Mouse (Mus musculus) hindbrain, embryonic 11.5 days (tissue): Measurements from ENCODE around the gene Tmem132d. TPM values are rescaled to one million over a fixed set of nuclear protein-coding genes. Genes with fewer than 3 reads are reported as not detected.

ENCODE experiments used
- ATAC-seq: fragments of 200-750 bp; cut with Nextera tagmentation; 2 replicates; pipeline ENCODE4 v1.8.0; 2017; ENCODE audit warnings: mild to moderate bottlenecking, moderate TSS enrichment, moderate library complexity; ENCODE audit not compliant: low FRiP score
- DNase-seq: peaks from one replicate; pipeline ENCODE4 v3.0.0-alpha.2; 2015; ENCODE audit warnings: low spot score
- H3K27ac ChIP-seq: fragments of 300-500 bp; sonication (generic); 2 replicates; pipeline ENCODE4 v1.5.1; 2014; ENCODE audit warnings: mild to moderate bottlenecking, low read depth, low read length
- H3K27me3 ChIP-seq: fragments of 300-500 bp; sonication (generic); 2 replicates; pipeline ENCODE4 v1.6.1; 2014; ENCODE audit warnings: mild to moderate bottlenecking, low read length, moderate library complexity, mixed read lengths; ENCODE audit not compliant: control insufficient read depth, insufficient read depth
- H3K36me3 ChIP-seq: fragments of 300-500 bp; sonication (generic); 2 replicates; pipeline ENCODE4 v1.6.1; 2014; ENCODE audit warnings: mild to moderate bottlenecking, low read length, moderate library complexity, mixed read lengths; ENCODE audit not compliant: control insufficient read depth, insufficient read depth
- H3K4me1 ChIP-seq: fragments of 300-500 bp; sonication (generic); replicated peaks from 2 replicates; pipeline ENCODE4 v1.6.1; 2014; ENCODE audit warnings: low read length, mixed read lengths; ENCODE audit not compliant: control insufficient read depth, insufficient read depth
- H3K4me2 ChIP-seq: fragments of 300-500 bp; sonication (generic); replicated peaks from 2 replicates; pipeline ENCODE4 v1.6.1; 2014; ENCODE audit warnings: mild to moderate bottlenecking, low read depth, low read length
- H3K4me3 ChIP-seq: fragments of 300-500 bp; sonication (generic); 2 replicates; pipeline ENCODE4 v1.5.1; 2014; ENCODE audit warnings: low read depth, low read length
- H3K9ac ChIP-seq: fragments of 300-500 bp; sonication (generic); 2 replicates; pipeline ENCODE4 v1.6.1; 2014; ENCODE audit warnings: low read depth, low read length
- H3K9me3 ChIP-seq: fragments of 300-500 bp; sonication (generic); 2 replicates; pipeline ENCODE4 v1.6.1; 2016; ENCODE audit warnings: low read length; ENCODE audit not compliant: control insufficient read depth
- WGBS: fragments of 180-500 bp; shearing (Covaris S2); extraction: QIAGEN DNeasy Blood & Tissue Kit; methylation state at CpG from one replicate; pipeline ENCODE4 v1.1.7; 2014; 5-methylcytosine and 5-hydroxymethylcytosine counted together
- polyA plus RNA-seq: library from polyadenylated mRNA; unstranded; fragments of >200 nt; fragmentation: Nextera tagmentation; extraction: Ambion mirVana; gene quantifications from 2 replicates; pipeline ENCODE4 v1.2.1, GENCODE M21; 2014

Tmem132d gene
- polyA plus RNA-seq, 1 experiment from 2014 or later, result 0.63 TPM

GRCm38 (mm10) chr5:128192485-128193055 is 240.3 kb downstream of the Tmem132d start:
- H3K9ac ChIP-seq, result no peak overlapping the region
- DNase-seq, result no peak
- H3K4me3 ChIP-seq, result no peak overlapping the region
- no peaks in the 10 kb centered on the region for H3K9me3 ChIP-seq
- H3K27ac ChIP-seq, result no peak overlapping the region
- no peaks in the 10 kb centered on the region for H3K4me1 ChIP-seq
- H3K36me3 ChIP-seq, result no peaks in the 10 kb centered on the region
- WGBS, result 77% methylated on average over 6 of the region's 6 CpGs
- ATAC-seq, result no peak
- H3K27me3 ChIP-seq, result no peaks in the 10 kb centered on the region
- no peak overlapping the region for H3K4me2 ChIP-seq

GRCm38 (mm10) chr5:128191710-128192109 is 241.2 kb downstream of the Tmem132d start:
- DNase-seq, result no peak
- no peaks in the 10 kb centered on the region for H3K4me1 ChIP-seq
- WGBS, result 78% methylated on average over 9 of the region's 9 CpGs

GRCm38 (mm10) chr5:128190243-128190820 is 242.5 kb downstream of the Tmem132d start:
- H3K4me3 ChIP-seq, result no peak overlapping the region

More at GRCm38 (mm10) chr5:128191710-128192109, 241.2 kb downstream of the Tmem132d start:
- no peaks in the 10 kb centered on the region for H3K9me3 ChIP-seq
- ATAC-seq, result no peak
- no peak overlapping the region for H3K4me2 ChIP-seq
- H3K4me3 ChIP-seq, result no peak overlapping the region
- H3K36me3 ChIP-seq, result no peaks in the 10 kb centered on the region
- no peak overlapping the region for H3K27ac ChIP-seq
- H3K27me3 ChIP-seq, result no peaks in the 10 kb centered on the region
- H3K9ac ChIP-seq, result no peak overlapping the region

GRCm38 (mm10) chr5:128176234-128176633 is 256.6 kb downstream of the Tmem132d start:
- Histone ChIP-seq H3K36me3 (no peaks in the 10 kb centered on the region), H3K9ac (no peak overlapping the region), H3K27ac (no peak overlapping the region), H3K9me3 (no peaks in the 10 kb centered on the region), H3K4me1 (no peaks in the 10 kb centered on the region), H3K4me2 (no peak overlapping the region), H3K4me3 (no peak overlapping the region), H3K27me3 (no peaks in the 10 kb centered on the region)
- ATAC-seq, result no peak
- no peak for DNase-seq
- WGBS, result 97% methylated on average over 2 of the region's 2 CpGs

More at GRCm38 (mm10) chr5:128190243-128190820, 242.5 kb downstream of the Tmem132d start:
- H3K9me3 ChIP-seq, result no peaks in the 10 kb centered on the region
- no peaks in the 10 kb centered on the region for H3K27me3 ChIP-seq
- DNase-seq (no peak), ATAC-seq (no peak)
- no peak overlapping the region for H3K4me2 ChIP-seq
- no peak overlapping the region for H3K9ac ChIP-seq
- no peaks in the 10 kb centered on the region for H3K4me1 ChIP-seq
- H3K27ac ChIP-seq, result no peak overlapping the region
- 82% methylated on average over 14 of the region's 14 CpGs for WGBS
- H3K36me3 ChIP-seq, result no peaks in the 10 kb centered on the region

GRCm38 (mm10) chr5:128158901-128159675 is 273.8 kb downstream of the Tmem132d start:
- H3K4me1 ChIP-seq, result no peaks in the 10 kb centered on the region
- no peak for DNase-seq
- 79% methylated on average over 12 of the region's 12 CpGs for WGBS

GRCm38 (mm10) chr5:128151461-128151860 is 281.4 kb downstream of the Tmem132d start:
- Histone ChIP-seq H3K27me3 (no peaks in the 10 kb centered on the region), H3K9me3 (no peaks in the 10 kb centered on the region), H3K4me3 (no peak overlapping the region), H3K4me1 (no peaks in the 10 kb centered on the region), H3K36me3 (no peaks in the 10 kb centered on the region), H3K9ac (no peak overlapping the region), H3K27ac (no peak overlapping the region), H3K4me2 (no peak overlapping the region)
- WGBS, result 91% methylated on average over 6 of the region's 8 CpGs
- DNase-seq (no peak), ATAC-seq (no peak)

More at GRCm38 (mm10) chr5:128158901-128159675, 273.8 kb downstream of the Tmem132d start:
- Histone ChIP-seq H3K9me3 (no peaks in the 10 kb centered on the region), H3K27me3 (no peaks in the 10 kb centered on the region), H3K9ac (no peak overlapping the region), H3K4me2 (no peak overlapping the region), H3K36me3 (no peaks in the 10 kb centered on the region), H3K4me3 (no peak overlapping the region), H3K27ac (no peak overlapping the region)
- ATAC-seq, result no peak

GRCm38 (mm10) chr5:128146901-128147645 is 285.8 kb downstream of the Tmem132d start:
- ATAC-seq (no peak), DNase-seq (no peak)
- Histone ChIP-seq H3K27ac (no peak overlapping the region), H3K27me3 (no peaks in the 10 kb centered on the region), H3K4me3 (no peak overlapping the region), H3K4me1 (no peaks in the 10 kb centered on the region), H3K4me2 (no peak overlapping the region), H3K36me3 (no peaks in the 10 kb centered on the region), H3K9ac (no peak overlapping the region), H3K9me3 (no peaks in the 10 kb centered on the region)
- WGBS, result 91% methylated on average over 15 of the region's 15 CpGs

GRCm38 (mm10) chr5:128144799-128145198 is 288.1 kb downstream of the Tmem132d start:
- no peaks in the 10 kb centered on the region for H3K36me3 ChIP-seq
- H3K27me3 ChIP-seq, result no peaks in the 10 kb centered on the region
- H3K27ac ChIP-seq, result no peak overlapping the region
- H3K9ac ChIP-seq, result no peak overlapping the region
- DNase-seq, result no peak
- 91% methylated on average over 3 of the region's 3 CpGs for WGBS
- H3K4me2 ChIP-seq, result no peak overlapping the region
- no peak for ATAC-seq
- H3K4me1 ChIP-seq, result no peaks in the 10 kb centered on the region
- H3K9me3 ChIP-seq, result no peaks in the 10 kb centered on the region
- H3K4me3 ChIP-seq, result no peak overlapping the region
